Mouse (Mus musculus) limb, embryonic 12.5 days (tissue): Measurements from ENCODE around the gene 5430403G16Rik. TPM values are rescaled to one million over a fixed set of nuclear protein-coding genes. Genes with fewer than 3 reads are reported as not detected.
A peak's percentile ranks its signal among the peaks of the same experiment; 100 is the strongest.
"Not testable (repeated sequence)": the region's sequence is repeated elsewhere in the genome, so short reads cannot be mapped to it uniquely, and the experiment has no call there.

ENCODE experiments used
- ATAC-seq: fragments of 200-750 bp; cut with Nextera tagmentation; 2 replicates; pipeline ENCODE4 v1.8.0; 2017; ENCODE audit warnings: low read depth, moderate TSS enrichment; ENCODE audit not compliant: insufficient number of reproducible peaks, insufficient read depth, low FRiP score, low TSS enrichment
- H3K27ac ChIP-seq: fragments of 300-500 bp; sonication (generic); 2 replicates; pipeline ENCODE4 v1.5.1; 2016; ENCODE audit warnings: mild to moderate bottlenecking, moderate library complexity
- H3K27me3 ChIP-seq: fragments of 300-500 bp; sonication (generic); 2 replicates; pipeline ENCODE4 v1.6.1; 2016; ENCODE audit warnings: mild to moderate bottlenecking, moderate library complexity
- H3K36me3 ChIP-seq: fragments of 300-500 bp; sonication (generic); 2 replicates; pipeline ENCODE4 v1.6.1; 2016; ENCODE audit warnings: mild to moderate bottlenecking, moderate library complexity
- H3K4me1 ChIP-seq: fragments of 300-500 bp; sonication (generic); replicated peaks from 2 replicates; pipeline ENCODE4 v1.6.1; 2016
- H3K4me2 ChIP-seq: fragments of 300-500 bp; sonication (generic); 2 replicates; pipeline ENCODE4 v1.6.1; 2016; ENCODE audit warnings: mild to moderate bottlenecking, moderate library complexity
- H3K4me3 ChIP-seq: fragments of 300-500 bp; sonication (generic); replicated peaks from 2 replicates; pipeline ENCODE4 v1.5.1; 2016; ENCODE audit warnings: mild to moderate bottlenecking
- H3K9ac ChIP-seq: fragments of 300-500 bp; sonication (generic); replicated peaks from 2 replicates; pipeline ENCODE4 v1.6.1; 2016; ENCODE audit warnings: mild to moderate bottlenecking, moderate library complexity
- H3K9me3 ChIP-seq: fragments of 300-500 bp; sonication (generic); 2 replicates; pipeline ENCODE4 v1.6.1; 2016; ENCODE audit warnings: mild to moderate bottlenecking, moderate library complexity
- WGBS: fragments of 180-500 bp; shearing (Covaris S2); methylation state at CpG from one replicate; pipeline ENCODE4 v1.1.7; 2016; 5-methylcytosine and 5-hydroxymethylcytosine counted together
- polyA plus RNA-seq: library from polyadenylated mRNA; unstranded; fragments of >200 nt; fragmentation: Nextera tagmentation; extraction: Ambion mirVana; gene quantifications from 2 replicates; pipeline ENCODE4 v1.2.1, GENCODE M21; 2016

5430403G16Rik gene
- polyA plus RNA-seq, result 3.6 and 4.0 TPM in 2 replicates

- H3K27me3 ChIP-seq, H3K36me3 ChIP-seq, H3K9me3 ChIP-seq, H3K4me1 ChIP-seq: not testable (repeated sequence)
- Histone ChIP-seq H3K4me2 (peak within 1 kb of the TSS; percentile 63), H3K4me3 (peak within 1 kb of the TSS; percentile 62), H3K27ac (peak within 1 kb of the TSS; percentile 88), H3K9ac (peak within 1 kb of the TSS; percentile 75)
- ATAC-seq, result peak; percentile 99
- WGBS, result under 1% methylated on average over 26 of the region's 26 CpGs
Observed at GRCm38 (mm10) chr5:109690537-109691201, at the start of gene 5430403G16Rik. Gene 5430403G16Rik (minus strand): TSS chr5:109691041.

GRCm38 (mm10) chr5:109717341-109717740 is 26.5 kb upstream of the 5430403G16Rik start:
- not testable (repeated sequence) for H3K36me3 ChIP-seq, H3K27me3 ChIP-seq, ATAC-seq, H3K27ac ChIP-seq, H3K4me3 ChIP-seq, H3K9ac ChIP-seq, H3K4me1 ChIP-seq, H3K4me2 ChIP-seq
- WGBS, result 62% methylated on average over 3 of the region's 3 CpGs
- peaks cover 12% of the 10 kb centered on the region for H3K9me3 ChIP-seq

GRCm38 (mm10) chr5:109691205-109691965 is 544 bp upstream of the 5430403G16Rik start:
- not testable (repeated sequence) for H3K27me3 ChIP-seq, ATAC-seq, H3K9me3 ChIP-seq, H3K4me1 ChIP-seq, H3K36me3 ChIP-seq, H3K9ac ChIP-seq
- peak overlapping the region; percentile 63 for H3K4me2 ChIP-seq
- WGBS, result 57% methylated on average over 5 of the region's 5 CpGs
- peak overlapping the region; percentile 62 for H3K4me3 ChIP-seq
- H3K27ac ChIP-seq, result 0 out of 2 replicates have a peak overlapping the region, but pooled peaks have one; percentile 23

GRCm38 (mm10) chr5:109682921-109683320 is 7.9 kb downstream of the 5430403G16Rik start:
- 0 out of 2 replicates have a peak, but pooled peaks cover 2% of the 10 kb centered on the region for H3K36me3 ChIP-seq
- H3K4me1 ChIP-seq, result no peaks in the 10 kb centered on the region
- H3K4me3 ChIP-seq, result no peak overlapping the region
- H3K27me3 ChIP-seq, result no peaks in the 10 kb centered on the region
- no peak for ATAC-seq
- H3K27ac ChIP-seq, result no peak overlapping the region
- WGBS, result 81% methylated on average over 4 of the region's 4 CpGs
- no peak overlapping the region for H3K9ac ChIP-seq
- peaks cover 15% of the 10 kb centered on the region; the same call in 1 of the 2 replicates for H3K9me3 ChIP-seq
- H3K4me2 ChIP-seq, result no peak overlapping the region

Other genes with a start within 250 kb of the 5430403G16Rik start
- 6.3 and 9.4 TPM in 2 replicates for gene Crlf2, start 132.0 kb downstream of the 5430403G16Rik start, polyA plus RNA-seq
- 7.9 and 10.0 TPM in 2 replicates for gene 4930522L14Rik, start 60.8 kb upstream of the 5430403G16Rik start, polyA plus RNA-seq
- gene Gm15446, start 232.4 kb upstream of the 5430403G16Rik start, polyA plus RNA-seq, result 0.72 and 0.89 TPM in 2 replicates